Mouse (Mus musculus): Measurements from ENCODE around the gene Tmem135.

- TF ChIP-seq CTCF (IDR thresholded peaks at IDR 0.05; ENCODE audit: low read depth, low read length) (no peak), GATA1 (IDR thresholded peaks at IDR 0.05; ENCODE audit: borderline replicate concordance, low read length) (no peak), GATA2 (IDR thresholded peaks at IDR 0.05; ENCODE audit: borderline replicate concordance, low read depth, low read length) (no peak), TAL1 (conservative IDR thresholded peaks at IDR 0.05; ENCODE audit: low read depth, low read length) (no peak), POLR2AphosphoS5 (IDR thresholded peaks at IDR 0.05; ENCODE audit: insufficient replicate concordance, low read depth, low read length) (no peak)
Observed at GRCm38 (mm10) chr7:89337711-89338349, 66.2 kb downstream of the Tmem135 start.

All from G1E (cell line).